Mouse (Mus musculus) lung, embryonic 14.5 days (tissue): ENCODE measurements around the gene Zfp710. TPM values are rescaled to one million over a fixed set of nuclear protein-coding genes. Genes with fewer than 3 reads are reported as not detected.
"Not testable (repeated sequence)": the region's sequence is repeated elsewhere in the genome, so short reads cannot be mapped to it uniquely, and the experiment has no call there.

Source experiments
- ATAC-seq: fragments of 200-750 bp; cut with Nextera tagmentation; 2 replicates; pipeline ENCODE4 v1.8.0; 2017; ENCODE audit warnings: mild to moderate bottlenecking, moderate TSS enrichment, moderate library complexity; ENCODE audit not compliant: insufficient read depth
- DNase-seq: peaks from one replicate; pipeline ENCODE4 v3.0.0-alpha.2; 2015
- H3K27ac ChIP-seq: fragments of 300-500 bp; sonication (generic); 2 replicates; pipeline ENCODE4 v1.5.1; 2014; ENCODE audit warnings: low read depth, mild to moderate bottlenecking, moderate library complexity
- H3K27me3 ChIP-seq: fragments of 300-500 bp; sonication (generic); 2 replicates; pipeline ENCODE4 v1.6.1; 2014; ENCODE audit warnings: low read length, control low read depth; ENCODE audit not compliant: insufficient read depth
- H3K36me3 ChIP-seq: fragments of 300-500 bp; sonication (generic); 2 replicates; pipeline ENCODE4 v1.6.1; 2014; ENCODE audit warnings: control low read depth; ENCODE audit not compliant: insufficient read depth
- H3K4me1 ChIP-seq: fragments of 300-500 bp; sonication (generic); 2 replicates; pipeline ENCODE4 v1.6.1; 2014; ENCODE audit warnings: antibody characterized with exemption, control low read depth; ENCODE audit not compliant: insufficient read depth
- H3K4me2 ChIP-seq: fragments of 300-500 bp; sonication (generic); 2 replicates; pipeline ENCODE4 v1.6.1; 2014; ENCODE audit warnings: mild to moderate bottlenecking
- H3K4me3 ChIP-seq: fragments of 300-500 bp; sonication (generic); 2 replicates; pipeline ENCODE4 v1.5.1; 2014; ENCODE audit warnings: low read depth, low read length
- H3K9ac ChIP-seq: fragments of 300-500 bp; sonication (generic); 2 replicates; pipeline ENCODE4 v1.6.1; 2014
- H3K9me3 ChIP-seq: fragments of 300-500 bp; sonication (generic); 2 replicates; pipeline ENCODE4 v1.6.1; 2016; ENCODE audit warnings: low read depth, low read length, control low read depth
- CTCF ChIP-seq: IDR thresholded peaks from 2 replicates; pipeline ENCODE4 v1.5.1; 2016; ENCODE audit warnings: antibody characterized with exemption, low read depth
- WGBS: fragments of 180-500 bp; shearing (Covaris S2); extraction: QIAGEN DNeasy Blood & Tissue Kit; methylation state at CpG from one replicate; pipeline ENCODE4 v1.1.7; 2014; 5-methylcytosine and 5-hydroxymethylcytosine counted together
- polyA plus RNA-seq: library from polyadenylated mRNA; unstranded; fragments of >200 nt; fragmentation: Nextera tagmentation; extraction: Ambion mirVana; gene quantifications from 2 replicates; pipeline ENCODE4 v1.2.1, GENCODE M21; 2014

Zfp710 gene
- 15.8 and 17.7 TPM in 2 replicates for polyA plus RNA-seq

- DNase-seq = peak; percentile 91
- peak within 1 kb of the TSS; percentile 85 for H3K4me3 ChIP-seq
- TF ChIP-seq CTCF = no peak; the same call in 1 of the 2 replicates
- H3K9ac ChIP-seq = peak within 1 kb of the TSS; percentile 92
- 1% methylated on average over 42 of the region's 42 CpGs for WGBS
- peaks cover 11% of the 10 kb centered on the region; the same call in 1 of the 2 replicates for H3K4me1 ChIP-seq
- no peaks in the 10 kb centered on the region for H3K9me3 ChIP-seq
- H3K27ac ChIP-seq = peak within 1 kb of the TSS; percentile 98
- peak; percentile 88 for ATAC-seq
- H3K36me3 ChIP-seq = no peaks in the 10 kb centered on the region
- no peaks in the 10 kb centered on the region for H3K27me3 ChIP-seq
- H3K4me2 ChIP-seq = peak within 1 kb of the TSS; percentile 95
Measured at GRCm38 (mm10) chr7:80024521-80025390, at the start of gene Zfp710. Gene Zfp710, plus strand, starts transcription at chr7:80024814.

- ATAC-seq = no peak
Measured at GRCm38 (mm10) chr7:79975316-79975715, 49.3 kb upstream of the Zfp710 start.

DNA sequence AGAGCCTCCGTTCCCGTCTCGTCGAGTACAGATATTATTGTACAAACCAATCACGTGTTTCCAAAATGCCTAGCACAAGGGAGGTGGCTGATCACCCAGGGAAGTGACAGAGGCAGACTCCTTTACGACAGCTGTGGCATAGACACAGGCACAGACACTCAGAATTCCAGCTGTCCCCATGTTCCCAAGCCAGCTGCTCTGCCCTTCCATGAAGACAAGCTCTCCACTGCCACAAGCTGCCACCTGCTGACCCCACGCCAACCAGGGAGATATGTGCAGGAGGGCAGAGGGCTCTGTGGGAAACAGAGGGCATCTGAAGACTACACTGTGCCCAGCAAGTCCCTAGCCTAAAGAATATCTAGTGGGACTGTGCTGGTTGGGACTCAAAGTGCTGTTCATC is 37.9 kb upstream of the Zfp710 start:
- H3K36me3 ChIP-seq = no peaks in the 10 kb centered on the region
- no peaks in the 10 kb centered on the region for H3K27me3 ChIP-seq
- H3K9ac ChIP-seq = no peak overlapping the region
- no peak for TF ChIP-seq CTCF
- H3K4me2 ChIP-seq = no peak overlapping the region
- ATAC-seq (no peak), DNase-seq (no peak)
- H3K4me3 ChIP-seq = no peak overlapping the region
- H3K4me1 ChIP-seq = no peaks in the 10 kb centered on the region
- no peak overlapping the region for H3K27ac ChIP-seq
- WGBS = 82% methylated on average over 7 of the region's 7 CpGs
- H3K9me3 ChIP-seq = no peaks in the 10 kb centered on the region

More at GRCm38 (mm10) chr7:79975316-79975715, 49.3 kb upstream of the Zfp710 start:
- no peak overlapping the region for H3K9ac ChIP-seq
- H3K36me3 ChIP-seq = no peaks in the 10 kb centered on the region
- 81% methylated on average over 2 of the region's 2 CpGs for WGBS
- no peak for DNase-seq
- no peak overlapping the region for H3K27ac ChIP-seq
- H3K4me3 ChIP-seq = no peak overlapping the region
- H3K4me2 ChIP-seq = no peak overlapping the region
- no peaks in the 10 kb centered on the region for H3K27me3 ChIP-seq
- H3K4me1 ChIP-seq = no peaks in the 10 kb centered on the region
- no peak for TF ChIP-seq CTCF
- H3K9me3 ChIP-seq = no peaks in the 10 kb centered on the region

DNA sequence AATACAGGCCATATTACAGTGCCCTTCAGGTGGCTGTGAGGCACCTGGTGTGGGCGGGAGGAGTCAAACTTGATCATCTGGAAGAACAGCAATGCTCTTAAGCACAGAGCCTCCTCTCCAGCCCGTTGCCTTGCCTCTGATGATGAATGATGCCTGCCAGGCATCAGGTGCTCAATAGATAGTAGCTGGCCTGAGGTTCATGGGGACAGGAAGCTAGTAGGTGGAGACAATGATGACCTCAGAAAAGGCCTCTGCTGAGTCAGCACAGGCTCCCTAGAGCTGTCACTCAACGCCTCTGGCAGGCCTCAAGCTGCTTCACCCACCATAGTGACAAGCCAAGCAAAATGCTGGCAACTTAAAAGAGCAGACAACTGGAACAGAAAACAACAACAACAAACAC is 36.9 kb upstream of the Zfp710 start:
- Histone ChIP-seq H3K9me3 (no peaks in the 10 kb centered on the region), H3K4me2 (no peak overlapping the region), H3K36me3 (no peaks in the 10 kb centered on the region), H3K4me3 (no peak overlapping the region), H3K4me1 (no peaks in the 10 kb centered on the region), H3K9ac (no peak overlapping the region), H3K27ac (no peak overlapping the region), H3K27me3 (no peaks in the 10 kb centered on the region)
- ATAC-seq (no peak), DNase-seq (no peak)
- WGBS = 41% methylated on average over 3 of the region's 3 CpGs
- TF ChIP-seq CTCF = no peak

DNA sequence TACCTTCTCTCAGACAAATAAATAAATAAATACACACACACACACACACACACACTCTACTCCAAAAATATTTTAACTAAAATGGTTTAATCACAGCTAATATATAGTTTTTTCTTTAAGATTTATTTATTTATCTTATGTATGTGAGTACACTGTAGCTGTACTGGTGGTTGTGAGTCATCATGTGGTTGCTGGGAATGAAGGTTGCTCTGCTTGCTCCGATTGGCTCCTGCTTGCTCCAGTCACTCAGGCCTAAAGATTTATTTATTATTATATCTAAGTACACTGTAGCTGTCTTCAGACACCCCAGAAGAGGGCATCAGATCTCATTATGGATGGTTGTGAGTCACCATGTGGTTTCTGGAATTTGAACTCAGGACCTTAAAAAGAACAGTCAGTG is 36.1 kb upstream of the Zfp710 start:
- H3K9ac ChIP-seq, H3K4me3 ChIP-seq, H3K36me3 ChIP-seq, H3K4me2 ChIP-seq, DNase-seq, H3K27me3 ChIP-seq, H3K4me1 ChIP-seq, H3K9me3 ChIP-seq, H3K27ac ChIP-seq, ATAC-seq: not testable (repeated sequence)
- WGBS = 79% methylated on average over 1 of the region's 1 CpGs

- peak; percentile 35; the same call in 1 of the 2 replicates for ATAC-seq
- H3K4me3 ChIP-seq = no peak overlapping the region
- no peaks in the 10 kb centered on the region for H3K9me3 ChIP-seq
- no peak overlapping the region for H3K4me2 ChIP-seq
- 23% methylated on average over 8 of the region's 8 CpGs for WGBS
- H3K27ac ChIP-seq = no peak overlapping the region
- DNase-seq = peak; percentile 74
- H3K9ac ChIP-seq = no peak overlapping the region
- no peaks in the 10 kb centered on the region for H3K36me3 ChIP-seq
- TF ChIP-seq CTCF = peak; percentile 66
- H3K4me1 ChIP-seq = no peaks in the 10 kb centered on the region
- no peaks in the 10 kb centered on the region for H3K27me3 ChIP-seq
Measured at GRCm38 (mm10) chr7:79994476-79994875, 30.1 kb upstream of the Zfp710 start.

DNA sequence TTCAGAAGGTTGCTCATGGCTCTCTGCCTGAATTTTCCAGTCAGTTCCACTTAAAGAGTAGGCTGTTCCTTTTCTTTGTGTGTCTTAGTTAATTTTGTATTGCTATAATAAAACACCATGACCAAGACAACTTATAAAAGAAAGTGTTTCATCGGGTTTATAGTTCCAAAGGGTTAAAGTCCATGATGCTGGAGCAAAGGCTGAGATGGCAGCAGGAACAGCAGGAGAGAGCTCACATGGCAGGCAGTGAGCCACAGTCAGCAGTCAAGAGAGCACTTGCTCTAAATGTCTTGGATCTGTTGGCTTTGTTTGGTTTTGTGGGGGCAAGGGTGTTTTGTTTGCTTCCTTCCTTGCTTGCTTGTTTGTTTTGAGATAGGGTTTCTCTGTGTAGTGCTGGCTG is 26.9 kb upstream of the Zfp710 start:
- no peak overlapping the region for H3K27ac ChIP-seq
- H3K9ac ChIP-seq = no peak overlapping the region
- H3K36me3 ChIP-seq = no peaks in the 10 kb centered on the region
- H3K4me1 ChIP-seq = no peaks in the 10 kb centered on the region
- no peaks in the 10 kb centered on the region for H3K9me3 ChIP-seq
- H3K4me3 ChIP-seq = no peak overlapping the region
- H3K4me2 ChIP-seq = no peak overlapping the region
- no peak for DNase-seq
- H3K27me3 ChIP-seq = no peaks in the 10 kb centered on the region
- no peak for TF ChIP-seq CTCF
- no peak for ATAC-seq
- WGBS = 67% methylated on average over 1 of the region's 1 CpGs
